Mouse (Mus musculus): Measurements from ENCODE around the gene Trim47. TPM values are rescaled to one million over a fixed set of nuclear protein-coding genes. Genes with fewer than 3 reads are reported as not detected.

The Trim47 gene
- polyA plus RNA-seq, 1 experiment: 0.17 TPM

DNA sequence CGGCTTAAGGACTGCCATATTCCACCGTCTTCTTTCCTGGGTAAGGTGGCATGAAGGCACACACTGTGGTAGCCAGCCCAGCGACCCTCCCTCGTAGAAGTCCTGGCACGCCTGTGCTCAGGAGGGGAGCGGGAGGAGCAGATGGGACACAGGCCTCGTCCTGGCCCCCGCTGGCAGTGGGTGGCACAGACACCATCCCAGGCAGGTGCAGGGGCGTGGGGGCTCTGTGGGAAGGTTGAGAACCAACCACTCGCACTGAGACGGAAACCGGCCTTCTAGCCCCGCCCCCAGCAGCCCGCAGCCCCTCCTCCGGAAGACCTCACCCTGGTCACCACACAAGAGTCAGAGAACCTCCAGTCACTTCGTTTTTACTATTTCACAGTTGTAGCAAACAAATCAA lies 48.8 kb downstream of the Trim47 start:
- H3K27me3 ChIP-seq (ENCODE audit: control insufficient read depth): no peaks in the 10 kb centered on the region
- TF ChIP-seq GATA1 (IDR thresholded peaks at IDR 0.05; ENCODE audit: low read length) (no peak), TAL1 (IDR thresholded peaks at IDR 0.05; ENCODE audit: low read length) (no peak)
- H3K4me1 ChIP-seq (ENCODE audit: control insufficient read depth): peaks cover 88% of the 10 kb centered on the region
- peaks cover 90% of the 10 kb centered on the region for H3K36me3 ChIP-seq (ENCODE audit: control insufficient read depth)
- H3K4me3 ChIP-seq (replicated peaks): peak overlapping the region; percentile 82
- no peaks in the 10 kb centered on the region for H3K9me3 ChIP-seq (ENCODE audit: control insufficient read depth, low read length)

DNA sequence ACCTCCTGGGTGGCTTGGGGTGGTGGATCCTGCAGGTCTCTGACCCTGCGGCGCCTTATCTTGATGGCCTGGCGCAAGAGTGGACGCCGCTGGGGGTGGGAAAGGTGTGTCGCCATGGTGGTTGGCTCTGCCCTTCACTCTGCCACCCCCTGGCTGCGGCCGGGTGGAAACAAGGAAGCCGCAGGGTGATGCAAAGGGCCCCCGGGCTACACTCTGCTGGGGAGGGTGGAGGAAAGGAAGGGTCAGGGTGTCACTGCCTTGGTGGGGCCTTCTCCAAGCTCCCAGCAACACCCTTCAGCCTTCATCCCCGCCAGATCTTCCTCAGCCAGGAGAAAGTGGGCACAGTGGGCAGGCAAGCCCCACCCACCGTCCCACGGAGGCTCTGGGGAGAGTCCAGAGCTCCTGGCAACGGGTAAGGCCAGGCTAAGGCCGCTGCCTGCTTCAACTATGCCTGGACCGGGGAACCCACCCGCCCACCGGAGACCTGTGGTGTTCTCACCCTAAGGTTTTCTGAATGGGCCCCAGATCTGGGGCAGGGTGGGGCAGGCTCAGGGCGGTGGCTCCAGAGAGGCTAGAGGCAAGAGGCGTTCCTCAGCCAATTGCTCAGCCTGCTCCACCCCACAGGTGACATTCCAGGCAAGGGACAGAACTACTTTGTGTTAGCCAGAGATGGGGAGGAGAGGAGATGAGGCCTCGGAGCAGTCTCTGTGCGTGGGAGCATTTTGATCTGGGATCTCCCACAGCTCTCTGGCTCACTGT lies 49.4 kb downstream of the Trim47 start, which contains the start of gene Unc13d:
TSS of gene Unc13d (minus strand) at position 516 of the 759 bp plus-strand sequence.
- H3K36me3 ChIP-seq (ENCODE audit: control insufficient read depth): peaks cover 90% of the 10 kb centered on the region
- TF ChIP-seq TAL1 (IDR thresholded peaks at IDR 0.05; ENCODE audit: low read length) (no peak), GATA1 (IDR thresholded peaks at IDR 0.05; ENCODE audit: low read length) (peak; percentile 66)
- peaks cover 85% of the 10 kb centered on the region for H3K4me1 ChIP-seq (ENCODE audit: control insufficient read depth)
- H3K4me3 ChIP-seq (replicated peaks): peak within 1 kb of the TSS; percentile 82
- no peaks in the 10 kb centered on the region for H3K9me3 ChIP-seq (ENCODE audit: control insufficient read depth, low read length)
- no peaks in the 10 kb centered on the region for H3K27me3 ChIP-seq (ENCODE audit: control insufficient read depth)

GRCm38 (mm10) chr11:116076836-116077235 lies 50.2 kb downstream of the Trim47 start:
- peaks cover 83% of the 10 kb centered on the region for H3K4me1 ChIP-seq (ENCODE audit: control insufficient read depth)
- TF ChIP-seq TAL1 (IDR thresholded peaks at IDR 0.05; ENCODE audit: low read length): no peak
- no peak for TF ChIP-seq GATA1 (IDR thresholded peaks at IDR 0.05; ENCODE audit: low read length)
- H3K36me3 ChIP-seq (ENCODE audit: control insufficient read depth): peaks cover 89% of the 10 kb centered on the region
- H3K9me3 ChIP-seq (ENCODE audit: control insufficient read depth, low read length): no peaks in the 10 kb centered on the region
- H3K27me3 ChIP-seq (ENCODE audit: control insufficient read depth): no peaks in the 10 kb centered on the region
- H3K4me3 ChIP-seq (replicated peaks): peak overlapping the region; percentile 82

- peaks cover 76% of the 10 kb centered on the region for H3K4me1 ChIP-seq (ENCODE audit: control insufficient read depth)
- H3K4me3 ChIP-seq (replicated peaks): peak overlapping the region; percentile 82
- H3K36me3 ChIP-seq (ENCODE audit: control insufficient read depth): peaks cover 89% of the 10 kb centered on the region
- H3K27me3 ChIP-seq (ENCODE audit: control insufficient read depth): no peaks in the 10 kb centered on the region
- no peaks in the 10 kb centered on the region for H3K9me3 ChIP-seq (ENCODE audit: control insufficient read depth, low read length)
- TF ChIP-seq GATA1 (IDR thresholded peaks at IDR 0.05; ENCODE audit: low read length): no peak
- no peak for TF ChIP-seq TAL1 (IDR thresholded peaks at IDR 0.05; ENCODE audit: low read length)
These were observed 50.8 kb downstream of the Trim47 start for GRCm38 (mm10) chr11:116076266-116076540.

GRCm38 (mm10) chr11:116075539-116076265 lies 51.3 kb downstream of the Trim47 start:
- no peak for TF ChIP-seq GATA1 (IDR thresholded peaks at IDR 0.05; ENCODE audit: low read length)
- no peak for TF ChIP-seq TAL1 (IDR thresholded peaks at IDR 0.05; ENCODE audit: low read length)
- no peaks in the 10 kb centered on the region for H3K9me3 ChIP-seq (ENCODE audit: control insufficient read depth, low read length)
- H3K4me1 ChIP-seq (ENCODE audit: control insufficient read depth): peaks cover 71% of the 10 kb centered on the region
- H3K4me3 ChIP-seq (replicated peaks): peak overlapping the region; percentile 82
- H3K27me3 ChIP-seq (ENCODE audit: control insufficient read depth): no peaks in the 10 kb centered on the region
- H3K36me3 ChIP-seq (ENCODE audit: control insufficient read depth): peaks cover 84% of the 10 kb centered on the region

- TF ChIP-seq TAL1 (IDR thresholded peaks at IDR 0.05; ENCODE audit: low read length) (no peak), GATA1 (IDR thresholded peaks at IDR 0.05; ENCODE audit: low read length) (no peak)
- Histone ChIP-seq H3K9me3 (ENCODE audit: control insufficient read depth, low read length) (no peaks in the 10 kb centered on the region), H3K4me3 (replicated peaks) (no peak overlapping the region), H3K4me1 (ENCODE audit: control insufficient read depth) (peaks cover 62% of the 10 kb centered on the region), H3K36me3 (ENCODE audit: control insufficient read depth) (peaks cover 83% of the 10 kb centered on the region), H3K27me3 (ENCODE audit: control insufficient read depth) (no peaks in the 10 kb centered on the region)
These were observed 52.5 kb downstream of the Trim47 start for GRCm38 (mm10) chr11:116074436-116074991.

DNA sequence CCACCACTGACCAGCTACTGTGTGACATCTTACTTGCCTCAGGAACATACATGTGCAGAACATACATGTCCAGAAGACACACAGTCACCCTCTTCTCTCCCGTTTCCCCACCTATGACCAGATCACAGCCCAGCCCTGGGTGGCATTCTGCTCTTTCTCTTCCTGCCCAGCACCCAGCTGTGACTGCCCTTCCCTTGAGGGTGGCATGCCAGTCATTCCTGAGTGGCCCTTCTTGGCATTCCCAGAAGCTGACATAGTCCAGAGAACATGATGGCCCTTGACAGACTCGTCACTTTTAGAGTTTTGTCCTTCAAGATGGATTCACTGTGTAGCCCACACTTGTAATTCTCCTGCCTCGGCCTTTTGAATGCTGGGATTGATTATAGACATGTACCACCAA lies 54.4 kb downstream of the Trim47 start:
- Histone ChIP-seq H3K4me1 (ENCODE audit: control insufficient read depth) (peaks cover 43% of the 10 kb centered on the region), H3K36me3 (ENCODE audit: control insufficient read depth) (peaks cover 84% of the 10 kb centered on the region), H3K4me3 (replicated peaks) (no peak overlapping the region), H3K27me3 (ENCODE audit: control insufficient read depth) (no peaks in the 10 kb centered on the region), H3K9me3 (ENCODE audit: control insufficient read depth, low read length) (no peaks in the 10 kb centered on the region)
- TF ChIP-seq GATA1 (IDR thresholded peaks at IDR 0.05; ENCODE audit: low read length): no peak
- TF ChIP-seq TAL1 (IDR thresholded peaks at IDR 0.05; ENCODE audit: low read length): no peak

GRCm38 (mm10) chr11:116071510-116071909 lies 55.5 kb downstream of the Trim47 start:
- Histone ChIP-seq H3K4me1 (ENCODE audit: control insufficient read depth) (peaks cover 32% of the 10 kb centered on the region), H3K27me3 (ENCODE audit: control insufficient read depth) (no peaks in the 10 kb centered on the region), H3K4me3 (replicated peaks) (no peak overlapping the region), H3K9me3 (ENCODE audit: control insufficient read depth, low read length) (no peaks in the 10 kb centered on the region), H3K36me3 (ENCODE audit: control insufficient read depth) (peaks cover 90% of the 10 kb centered on the region)
- TF ChIP-seq GATA1 (IDR thresholded peaks at IDR 0.05; ENCODE audit: low read length) (no peak), TAL1 (IDR thresholded peaks at IDR 0.05; ENCODE audit: low read length) (no peak)

- Histone ChIP-seq H3K36me3 (ENCODE audit: control insufficient read depth) (peaks cover 97% of the 10 kb centered on the region), H3K9me3 (ENCODE audit: control insufficient read depth, low read length) (no peaks in the 10 kb centered on the region), H3K27me3 (ENCODE audit: control insufficient read depth) (no peaks in the 10 kb centered on the region), H3K4me1 (ENCODE audit: control insufficient read depth) (peaks cover 2% of the 10 kb centered on the region), H3K4me3 (replicated peaks) (no peak overlapping the region)
- no peak for TF ChIP-seq TAL1 (IDR thresholded peaks at IDR 0.05; ENCODE audit: low read length)
- no peak for TF ChIP-seq GATA1 (IDR thresholded peaks at IDR 0.05; ENCODE audit: low read length)
These were observed 61.7 kb downstream of the Trim47 start for GRCm38 (mm10) chr11:116065345-116065744.
